Comparison of ENCODE assay signal across 10 mouse cellular contexts in the genomic region with DNA sequence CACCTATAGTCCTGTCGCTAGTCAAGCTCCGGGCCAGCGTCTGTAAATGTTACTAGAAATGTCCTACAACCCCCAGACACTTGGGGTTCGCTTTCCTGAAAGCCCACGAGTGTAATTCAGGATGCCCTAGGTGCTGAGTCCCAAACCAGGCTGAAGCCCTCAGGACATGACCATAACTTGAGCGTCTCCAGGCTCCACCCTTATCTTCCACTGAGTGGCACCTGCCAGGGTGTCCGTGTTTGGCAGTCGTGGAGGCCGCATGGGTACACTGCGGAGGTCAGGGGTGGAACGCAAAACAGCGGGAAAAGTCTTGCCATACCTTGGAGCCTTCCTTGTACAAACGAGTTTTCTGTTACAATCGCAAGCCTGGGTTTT. TPM values are rescaled to one million over a fixed set of nuclear protein-coding genes. Genes with fewer than 3 reads are reported as not detected.
A peak's percentile ranks its signal among the peaks of the same experiment; 100 is the strongest.
DNase-seq lines count a peak whose midpoint lies in the region; ATAC-seq and TF ChIP-seq lines count a peak whose summit lies in the region.
"Had no signal": no experiment of that assay in that cellular context is flagged by ENCODE, and none has a peak within 500 bp of the region (broad histone marks: within the 10 kb centered on the region; RNA-seq: fewer than 3 reads in every experiment).

No protein-coding gene starts in this region.

- peak overlapping the region; percentile 32 for H3K4me3 ChIP-seq in heart, embryonic 15.5 days
- H3K4me3 ChIP-seq in limb, embryonic 14.5 days (replicated peaks; ENCODE audit: low read length), result peak overlapping the region; percentile 35; the same call in 1 of the 2 replicates
- no peak overlapping the region for H3K4me3 ChIP-seq in forebrain, embryonic 14.5 days (ENCODE audit: low read depth, low read length)

- H3K27me3 ChIP-seq in heart, embryonic 15.5 days, result peaks cover 95% of the 10 kb centered on the region
- H3K27me3 ChIP-seq in limb, embryonic 14.5 days (ENCODE audit: control insufficient read depth, insufficient read depth, low read length), result peaks cover 97% of the 10 kb centered on the region
- peaks cover 93% of the 10 kb centered on the region for H3K27me3 ChIP-seq in forebrain, embryonic 14.5 days (replicated peaks; ENCODE audit: control insufficient read depth, insufficient read depth, low read length)

- under 1% methylated on average over 14 of the region's 14 CpGs for whole genome bisulfite sequencing in heart, embryonic 15.5 days
- whole genome bisulfite sequencing in limb, embryonic 14.5 days, result 2% methylated on average over 14 of the region's 14 CpGs
- WGBS in forebrain, embryonic 14.5 days, result under 1% methylated on average over 14 of the region's 14 CpGs

- no peaks in the 10 kb centered on the region for H3K9me3 ChIP-seq in heart, embryonic 15.5 days (replicated peaks)
- no peaks in the 10 kb centered on the region for H3K9me3 ChIP-seq in limb, embryonic 14.5 days (ENCODE audit: control insufficient read depth, low read length)
- no peaks in the 10 kb centered on the region for H3K9me3 ChIP-seq in forebrain, embryonic 14.5 days (replicated peaks; ENCODE audit: control insufficient read depth, low read length)

- no peak overlapping the region for H3K9ac ChIP-seq in heart, embryonic 15.5 days
- no peak overlapping the region for H3K9ac ChIP-seq in limb, embryonic 14.5 days (ENCODE audit: low read depth, low read length, severe bottlenecking)
- no peak overlapping the region for H3K9ac ChIP-seq in forebrain, embryonic 14.5 days (ENCODE audit: low read length)

- no peak for TF ChIP-seq POLR2A in limb, embryonic 14.5 days (IDR thresholded peaks at IDR 0.05; ENCODE audit: borderline replicate concordance, extremely low read depth, insufficient read depth, insufficient read length)

- no peak for ATAC-seq in heart, embryonic 15.5 days (replicated peaks; ENCODE audit: insufficient number of reproducible peaks, insufficient read depth, low FRiP score, low read depth)
- no peak for ATAC-seq in limb, embryonic 14.5 days (ENCODE audit: low FRiP score, low read depth)
- no peak for ATAC-seq in forebrain, embryonic 14.5 days

- H3K36me3 ChIP-seq in heart, embryonic 15.5 days, result no peaks in the 10 kb centered on the region
- H3K36me3 ChIP-seq in limb, embryonic 14.5 days (ENCODE audit: control insufficient read depth, insufficient read depth, low read length), result no peaks in the 10 kb centered on the region
- no peaks in the 10 kb centered on the region for H3K36me3 ChIP-seq in forebrain, embryonic 14.5 days (ENCODE audit: control insufficient read depth, insufficient read depth, low read length)

- intact Hi-C loops in heart, postnatal 10 days (cut with DNase I), result no loop called here

- DNase-seq in heart, postnatal 10 days, result no peak
- DNase-seq in ovary, postnatal 36 days (ENCODE audit: low spot score), result peak; percentile 10
- DNase-seq in ovary, postnatal 10 days (ENCODE audit: low spot score), result no peak
- DNase-seq in limb, embryonic 14.5 days (ENCODE audit: low spot score), result no peak
- DNase-seq in cerebellum, adult 9-10 months, result no peak
- DNase-seq in thymus, adult 18-20 months, result no peak
- DNase-seq in forebrain, embryonic 14.5 days (ENCODE audit: low spot score), result no peak

- H3K4me1 ChIP-seq in heart, embryonic 15.5 days (replicated peaks), result peaks cover 59% of the 10 kb centered on the region
- H3K4me1 ChIP-seq in limb, embryonic 14.5 days (ENCODE audit: control insufficient read depth, insufficient read depth, low read length), result peaks cover 20% of the 10 kb centered on the region
- 0 out of 2 replicates have a peak, but pooled peaks cover 10% of the 10 kb centered on the region for H3K4me1 ChIP-seq in forebrain, embryonic 14.5 days (ENCODE audit: control insufficient read depth, insufficient read depth, low read length)

- no peak overlapping the region for H3K27ac ChIP-seq in heart, embryonic 15.5 days
- H3K27ac ChIP-seq in limb, embryonic 14.5 days (replicated peaks; ENCODE audit: low read depth, low read length), result no peak overlapping the region
- no peak overlapping the region for H3K27ac ChIP-seq in forebrain, embryonic 14.5 days (ENCODE audit: low read depth, low read length)

- H3K4me2 ChIP-seq in heart, embryonic 15.5 days, result peak overlapping the region; percentile 48
- H3K4me2 ChIP-seq in limb, embryonic 14.5 days (replicated peaks; ENCODE audit: low read depth, low read length, severe bottlenecking), result no peak overlapping the region; the same call in 1 of the 2 replicates
- no peak overlapping the region for H3K4me2 ChIP-seq in forebrain, embryonic 14.5 days (ENCODE audit: low read length)

RNA-seq across cellular contexts. Expression of a gene that starts 3.6 kb away (rescaled TPM):
- not detected in 2 replicates for polyA plus RNA-seq in heart, embryonic 15.5 days (2015; fragmentation: Nextera tagmentation; extraction: Ambion mirVana)
- not detected for total RNA-seq in heart, postnatal 10 days (2021)
- 2.7 and 3.9 TPM in 2 replicates for polyA plus RNA-seq in limb, embryonic 14.5 days (2012; rRNA removed)
- 1.4 and 2.2 TPM in 2 replicates for polyA plus RNA-seq in limb, embryonic 14.5 days (2014; fragmentation: Nextera tagmentation; extraction: Ambion mirVana)
- 0.09 TPM in 1 of 2 replicates, not detected in the other for polyA plus RNA-seq in forebrain, embryonic 14.5 days (2014; fragmentation: Nextera tagmentation; extraction: Ambion mirVana)
- total RNA-seq: left cerebral cortex, postnatal 10 days; monocyte, adult 5-6 weeks had no signal
